Mouse (Mus musculus): ENCODE results near the gene Galp. TPM values are rescaled to one million over a fixed set of nuclear protein-coding genes. Genes with fewer than 3 reads are reported as not detected.

Gene Galp
- polyA plus RNA-seq, 1 experiment from 2014 or later = not detected

Other genes with a start within 250 kb of the Galp start
- gene Vmn1r65, start 186.1 kb upstream of the Galp start, polyA plus RNA-seq (2014; fragmentation: Nextera tagmentation; extraction: Ambion mirVana) = not detected in 2 replicates
- not detected in 2 replicates for gene Nlrp4c, start 151.9 kb upstream of the Galp start, polyA plus RNA-seq (2014; fragmentation: Nextera tagmentation; extraction: Ambion mirVana)
- gene Zfp787, start 41.1 kb upstream of the Galp start, polyA plus RNA-seq (2014; fragmentation: Nextera tagmentation; extraction: Ambion mirVana) = 13.2 and 14.7 TPM in 2 replicates
- gene Zfp444, start 24.9 kb upstream of the Galp start, polyA plus RNA-seq (2014; fragmentation: Nextera tagmentation; extraction: Ambion mirVana) = 71.6 and 79.7 TPM in 2 replicates
- gene Zscan5b, start 25.2 kb downstream of the Galp start, polyA plus RNA-seq (2014; fragmentation: Nextera tagmentation; extraction: Ambion mirVana) = not detected in 2 replicates
- gene Epp13, start 55.6 kb downstream of the Galp start, polyA plus RNA-seq (2014; fragmentation: Nextera tagmentation; extraction: Ambion mirVana) = not detected in 2 replicates
- 7.4 and 9.0 TPM in 2 replicates for gene Zfp667, start 89.5 kb downstream of the Galp start, polyA plus RNA-seq (2014; fragmentation: Nextera tagmentation; extraction: Ambion mirVana)
- gene Zfp583, start 134.2 kb downstream of the Galp start, polyA plus RNA-seq (2014; fragmentation: Nextera tagmentation; extraction: Ambion mirVana) = 6.9 and 7.8 TPM in 2 replicates
- 2.2 and 2.3 TPM in 2 replicates for gene Gm3854, start 146.7 kb downstream of the Galp start, polyA plus RNA-seq (2014; fragmentation: Nextera tagmentation; extraction: Ambion mirVana)
- gene Zfp78, start 166.2 kb downstream of the Galp start, polyA plus RNA-seq (2014; fragmentation: Nextera tagmentation; extraction: Ambion mirVana) = 1.1 and 1.6 TPM in 2 replicates
- 10.2 and 10.4 TPM in 2 replicates for gene Zfp28, start 186.2 kb downstream of the Galp start, polyA plus RNA-seq (2014; fragmentation: Nextera tagmentation; extraction: Ambion mirVana)
- gene Smim17, start 201.6 kb downstream of the Galp start, polyA plus RNA-seq (2014; fragmentation: Nextera tagmentation; extraction: Ambion mirVana) = 0.24 and 0.32 TPM in 2 replicates
- gene Gm20715, start 213.2 kb downstream of the Galp start, polyA plus RNA-seq (2014; fragmentation: Nextera tagmentation; extraction: Ambion mirVana) = not detected in 2 replicates
- gene Olfr1344, start 241.6 kb downstream of the Galp start, polyA plus RNA-seq (2014; fragmentation: Nextera tagmentation; extraction: Ambion mirVana) = not detected in 2 replicates